Mouse (Mus musculus): Measurements from ENCODE around the gene Sdc1.

GRCm38 (mm10) chr12:8784189-8784588 is 13.1 kb downstream of the Sdc1 start:
- TF ChIP-seq CTCF (IDR thresholded peaks at IDR 0.05; ENCODE audit: low read depth), result no peak
- no peak for TF ChIP-seq EP300 (optimal IDR thresholded peaks at IDR 0.05)

Measured in stomach, postnatal 0 days (tissue).